Mouse (Mus musculus): ENCODE data around the gene Msmp. TPM values are rescaled to one million over a fixed set of nuclear protein-coding genes. Genes with fewer than 3 reads are reported as not detected.

Gene Msmp
- polyA plus RNA-seq (2015; fragmentation: Nextera tagmentation; extraction: Ambion mirVana), result 0.25 TPM in 1 of 2 replicates, not detected in the other

GRCm38 (mm10) chr4:43584444-43585416, at the start of gene Msmp:
TSS of gene Msmp (minus strand) at chr4:43584494.
- peaks cover 17% of the 10 kb centered on the region for H3K4me1 ChIP-seq (ENCODE audit: control insufficient read depth, low read depth, low read length)
- H3K9me3 ChIP-seq (replicated peaks; ENCODE audit: control insufficient read depth, low read length), result no peaks in the 10 kb centered on the region
- 77% methylated on average over 12 of the region's 12 CpGs for WGBS (ENCODE audit: insufficient replicate concordance)
- H3K4me2 ChIP-seq (ENCODE audit: low read depth, low read length), result no peak within 1 kb of the TSS
- no peak within 1 kb of the TSS for H3K9ac ChIP-seq (ENCODE audit: low read depth, low read length)
- no peak for ATAC-seq (ENCODE audit: low read depth)
- peaks cover 33% of the 10 kb centered on the region for H3K36me3 ChIP-seq (ENCODE audit: control insufficient read depth, insufficient read depth)
- no peaks in the 10 kb centered on the region for H3K27me3 ChIP-seq (ENCODE audit: control insufficient read depth, insufficient read depth, low read depth, low read length)
- H3K27ac ChIP-seq (ENCODE audit: low read length), result no peak within 1 kb of the TSS
- H3K4me3 ChIP-seq (ENCODE audit: low read depth, low read length), result no peak within 1 kb of the TSS

- 79% methylated on average over 2 of the region's 2 CpGs for WGBS (ENCODE audit: insufficient replicate concordance)
- peaks cover 30% of the 10 kb centered on the region for H3K27me3 ChIP-seq (ENCODE audit: control insufficient read depth, insufficient read depth, low read depth, low read length)
Observed at GRCm38 (mm10) chr4:43633736-43634135, 49.4 kb upstream of the Msmp start.

GRCm38 (mm10) chr4:43633296-43633695, 49.0 kb upstream of the Msmp start:
- no peak overlapping the region for H3K4me2 ChIP-seq (ENCODE audit: low read depth, low read length)
- 66% methylated on average over 8 of the region's 8 CpGs for WGBS (ENCODE audit: insufficient replicate concordance)
- no peaks in the 10 kb centered on the region for H3K9me3 ChIP-seq (replicated peaks; ENCODE audit: control insufficient read depth, low read length)
- peaks cover 30% of the 10 kb centered on the region for H3K27me3 ChIP-seq (ENCODE audit: control insufficient read depth, insufficient read depth, low read depth, low read length)
- ATAC-seq (ENCODE audit: low read depth), result no peak
- no peaks in the 10 kb centered on the region for H3K36me3 ChIP-seq (ENCODE audit: control insufficient read depth, insufficient read depth)
- H3K4me1 ChIP-seq (ENCODE audit: control insufficient read depth, low read depth, low read length), result peaks cover 8% of the 10 kb centered on the region
- no peak overlapping the region for H3K9ac ChIP-seq (ENCODE audit: low read depth, low read length)
- no peak overlapping the region for H3K4me3 ChIP-seq (ENCODE audit: low read depth, low read length)
- no peak overlapping the region for H3K27ac ChIP-seq (ENCODE audit: low read length)

More at GRCm38 (mm10) chr4:43633736-43634135, 49.4 kb upstream of the Msmp start:
- Histone ChIP-seq H3K36me3 (ENCODE audit: control insufficient read depth, insufficient read depth) (no peaks in the 10 kb centered on the region), H3K9me3 (replicated peaks; ENCODE audit: control insufficient read depth, low read length) (no peaks in the 10 kb centered on the region), H3K4me3 (ENCODE audit: low read depth, low read length) (no peak overlapping the region), H3K4me2 (ENCODE audit: low read depth, low read length) (no peak overlapping the region), H3K4me1 (ENCODE audit: control insufficient read depth, low read depth, low read length) (peaks cover 8% of the 10 kb centered on the region), H3K27ac (ENCODE audit: low read length) (no peak overlapping the region), H3K9ac (ENCODE audit: low read depth, low read length) (no peak overlapping the region)
- no peak for ATAC-seq (ENCODE audit: low read depth)

- Histone ChIP-seq H3K36me3 (ENCODE audit: control insufficient read depth, insufficient read depth) (no peaks in the 10 kb centered on the region), H3K4me3 (ENCODE audit: low read depth, low read length) (peak overlapping the region; percentile 58; the same call in 1 of the 2 replicates), H3K9me3 (replicated peaks; ENCODE audit: control insufficient read depth, low read length) (no peaks in the 10 kb centered on the region), H3K4me2 (ENCODE audit: low read depth, low read length) (no peak overlapping the region), H3K4me1 (ENCODE audit: control insufficient read depth, low read depth, low read length) (peaks cover 8% of the 10 kb centered on the region), H3K9ac (ENCODE audit: low read depth, low read length) (no peak overlapping the region), H3K27me3 (ENCODE audit: control insufficient read depth, insufficient read depth, low read depth, low read length) (peaks cover 30% of the 10 kb centered on the region), H3K27ac (ENCODE audit: low read length) (no peak overlapping the region)
- ATAC-seq (ENCODE audit: low read depth), result no peak
- WGBS (ENCODE audit: insufficient replicate concordance), result 59% methylated on average over 42 of the region's 42 CpGs
Observed at GRCm38 (mm10) chr4:43631956-43632920, 47.9 kb upstream of the Msmp start.

GRCm38 (mm10) chr4:43631046-43631955, 47.0 kb upstream of the Msmp start, which contains the start of gene Npr2:
TSS of gene Npr2 (plus strand) at chr4:43631935.
- Histone ChIP-seq H3K9ac (ENCODE audit: low read depth, low read length) (peak within 1 kb of the TSS; percentile 42), H3K4me2 (ENCODE audit: low read depth, low read length) (peak within 1 kb of the TSS; percentile 72), H3K27ac (ENCODE audit: low read length) (no peak within 1 kb of the TSS), H3K36me3 (ENCODE audit: control insufficient read depth, insufficient read depth) (no peaks in the 10 kb centered on the region), H3K4me1 (ENCODE audit: control insufficient read depth, low read depth, low read length) (peaks cover 8% of the 10 kb centered on the region), H3K27me3 (ENCODE audit: control insufficient read depth, insufficient read depth, low read depth, low read length) (peaks cover 30% of the 10 kb centered on the region), H3K9me3 (replicated peaks; ENCODE audit: control insufficient read depth, low read length) (no peaks in the 10 kb centered on the region), H3K4me3 (ENCODE audit: low read depth, low read length) (peak within 1 kb of the TSS; percentile 58)
- ATAC-seq (ENCODE audit: low read depth), result peak; percentile 47
- 3% methylated on average over 49 of the region's 70 CpGs for WGBS (ENCODE audit: insufficient replicate concordance)

GRCm38 (mm10) chr4:43630671-43631045, 46.4 kb upstream of the Msmp start:
- Histone ChIP-seq H3K27me3 (ENCODE audit: control insufficient read depth, insufficient read depth, low read depth, low read length) (peaks cover 30% of the 10 kb centered on the region), H3K9ac (ENCODE audit: low read depth, low read length) (no peak overlapping the region), H3K4me2 (ENCODE audit: low read depth, low read length) (peak overlapping the region; percentile 72; the same call in 1 of the 2 replicates), H3K9me3 (replicated peaks; ENCODE audit: control insufficient read depth, low read length) (no peaks in the 10 kb centered on the region), H3K4me3 (ENCODE audit: low read depth, low read length) (no peak overlapping the region; the same call in 1 of the 2 replicates), H3K36me3 (ENCODE audit: control insufficient read depth, insufficient read depth) (no peaks in the 10 kb centered on the region), H3K27ac (ENCODE audit: low read length) (no peak overlapping the region), H3K4me1 (ENCODE audit: control insufficient read depth, low read depth, low read length) (peaks cover 8% of the 10 kb centered on the region)
- ATAC-seq (ENCODE audit: low read depth), result no peak
- WGBS (ENCODE audit: insufficient replicate concordance), result 25% methylated on average over 5 of the region's 5 CpGs

- Histone ChIP-seq H3K4me3 (ENCODE audit: low read depth, low read length) (no peak overlapping the region), H3K27ac (ENCODE audit: low read length) (no peak overlapping the region), H3K9ac (ENCODE audit: low read depth, low read length) (no peak overlapping the region), H3K36me3 (ENCODE audit: control insufficient read depth, insufficient read depth) (no peaks in the 10 kb centered on the region), H3K27me3 (ENCODE audit: control insufficient read depth, insufficient read depth, low read depth, low read length) (peaks cover 30% of the 10 kb centered on the region), H3K4me2 (ENCODE audit: low read depth, low read length) (no peak overlapping the region), H3K9me3 (replicated peaks; ENCODE audit: control insufficient read depth, low read length) (peaks cover 5% of the 10 kb centered on the region; the same call in 1 of the 2 replicates), H3K4me1 (ENCODE audit: control insufficient read depth, low read depth, low read length) (peaks cover 8% of the 10 kb centered on the region)
- ATAC-seq (ENCODE audit: low read depth), result peak; percentile 33; the same call in 1 of the 2 replicates
- WGBS (ENCODE audit: insufficient replicate concordance), result 10% methylated on average over 5 of the region's 5 CpGs
Observed at GRCm38 (mm10) chr4:43630030-43630581, 45.8 kb upstream of the Msmp start.
